Mouse (Mus musculus) spleen, adult 2 months (tissue): ENCODE data around the gene Tmem189. TPM values are rescaled to one million over a fixed set of nuclear protein-coding genes. Genes with fewer than 3 reads are reported as not detected.
"Not testable (repeated sequence)": the region's sequence is repeated elsewhere in the genome, so short reads cannot be mapped to it uniquely, and the experiment has no call there.

Experiments
- DNase-seq, 2 experiments: peaks; one replicate each; pipeline versions ENCODE4 v3.0.0 to v3.0.0-alpha.2; 2012 to 2021; ENCODE audit warnings: low spot score in 2 of 2, low read depth in 1 of 2
- H3K27ac ChIP-seq: fragments of 200-500 bp; 2 replicates; pipeline ENCODE4 v1.5.1; 2012; ENCODE audit warnings: low read length, inconsistent platforms; ENCODE audit not compliant: insufficient read depth
- H3K27me3 ChIP-seq: fragments of 200-500 bp; 2 replicates; pipeline ENCODE4 v1.6.1; 2012; ENCODE audit warnings: mild to moderate bottlenecking, moderate library complexity, low read length, inconsistent platforms; ENCODE audit not compliant: control insufficient read depth, insufficient read depth
- H3K36me3 ChIP-seq: fragments of 200-500 bp; 2 replicates; pipeline ENCODE4 v1.6.1; 2012; ENCODE audit warnings: mild to moderate bottlenecking, low read length, inconsistent platforms; ENCODE audit not compliant: control insufficient read depth, insufficient read depth
- H3K4me1 ChIP-seq: fragments of 200-500 bp; 2 replicates; pipeline ENCODE4 v1.6.1; 2011; ENCODE audit warnings: inconsistent platforms; ENCODE audit not compliant: control insufficient read depth, insufficient read depth, insufficient read length
- H3K4me3 ChIP-seq: fragments of 200-500 bp; 2 replicates; pipeline ENCODE4 v1.5.1; 2011; ENCODE audit warnings: mild to moderate bottlenecking, inconsistent platforms; ENCODE audit not compliant: insufficient read depth, insufficient read length; ENCODE audit errors: extremely low read depth
- CTCF ChIP-seq: fragments of 200-500 bp; IDR thresholded peaks from 2 replicates; pipeline ENCODE4 v1.5.1; 2011; ENCODE audit warnings: mild to moderate bottlenecking, inconsistent platforms; ENCODE audit not compliant: insufficient read depth, insufficient read length, insufficient replicate concordance; ENCODE audit errors: extremely low read depth
- POLR2A ChIP-seq: fragments of 200-500 bp; IDR thresholded peaks from 2 replicates; pipeline ENCODE4 v1.6.1; 2011; ENCODE audit warnings: low read depth, low read length, inconsistent platforms
- WGBS: fragments of 180-500 bp; shearing (Covaris S2); methylation state at CpG from one replicate; pipeline ENCODE4 v1.1.7; 2018; 5-methylcytosine and 5-hydroxymethylcytosine counted together
- polyA plus RNA-seq: library from polyadenylated mRNA; depleted of rRNA; stranded (reverse); fragments of >200 nt; gene quantifications from 2 replicates; pipeline ENCODE4 v1.2.3, GENCODE M21; 2012

The Tmem189 gene
- polyA plus RNA-seq, 1 experiment, result 90.7 TPM

DNA sequence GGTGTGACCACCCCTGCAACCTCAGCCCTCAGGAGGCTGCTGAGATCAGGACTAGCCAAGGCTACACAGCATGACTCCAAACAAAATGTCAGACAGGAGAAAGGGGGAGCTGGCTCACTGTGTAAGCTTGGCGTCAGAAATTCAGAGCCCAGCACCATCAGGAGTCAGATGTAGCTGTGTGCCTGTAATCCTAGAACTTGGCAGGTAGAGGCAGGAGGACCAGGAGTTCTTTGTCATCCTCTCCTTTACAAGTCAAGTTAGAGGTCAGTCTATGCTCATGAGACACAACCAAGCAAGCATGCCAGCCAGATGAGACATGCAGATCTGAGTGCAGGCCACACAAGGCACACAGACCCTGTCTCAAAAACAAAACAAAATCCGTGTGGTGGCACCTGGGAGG is 64.0 kb downstream of the Tmem189 start:
- no peak for DNase-seq
- Histone ChIP-seq H3K4me1 (peaks cover 31% of the 10 kb centered on the region; the same call in 1 of the 2 replicates), H3K27me3 (no peaks in the 10 kb centered on the region), H3K36me3 (no peaks in the 10 kb centered on the region), H3K27ac (no peak overlapping the region), H3K4me3 (no peak overlapping the region)
- 77% methylated on average over 2 of the region's 2 CpGs for WGBS
- TF ChIP-seq POLR2A (no peak), CTCF (no peak)

- Histone ChIP-seq H3K27ac (no peak overlapping the region), H3K27me3 (no peaks in the 10 kb centered on the region), H3K4me1 (peaks cover 22% of the 10 kb centered on the region; the same call in 1 of the 2 replicates), H3K36me3 (no peaks in the 10 kb centered on the region), H3K4me3 (no peak overlapping the region)
- no peak for DNase-seq
- TF ChIP-seq CTCF (no peak), POLR2A (no peak)
- WGBS, result 93% methylated on average over 6 of the region's 6 CpGs
Observed at GRCm38 (mm10) chr2:167624368-167625075, 65.1 kb downstream of the Tmem189 start.

GRCm38 (mm10) chr2:167622965-167623364 is 66.7 kb downstream of the Tmem189 start:
- TF ChIP-seq POLR2A (no peak), CTCF (no peak)
- 43% methylated on average over 5 of the region's 5 CpGs for WGBS
- DNase-seq, result no peak
- Histone ChIP-seq H3K27me3 (no peaks in the 10 kb centered on the region), H3K4me3 (no peak overlapping the region), H3K27ac (peak overlapping the region; percentile 44; the same call in 1 of the 2 replicates), H3K36me3 (0 out of 2 replicates have a peak, but pooled peaks cover under 1% of the 10 kb centered on the region), H3K4me1 (peaks cover 22% of the 10 kb centered on the region; the same call in 1 of the 2 replicates)

GRCm38 (mm10) chr2:167622352-167622751 is 67.3 kb downstream of the Tmem189 start:
- H3K27me3 ChIP-seq, result no peaks in the 10 kb centered on the region
- WGBS, result 87% methylated on average over 13 of the region's 13 CpGs
- H3K4me1 ChIP-seq, result peaks cover 22% of the 10 kb centered on the region; the same call in 1 of the 2 replicates
- TF ChIP-seq CTCF, result no peak
- no peak for TF ChIP-seq POLR2A
- no peak for DNase-seq
- H3K4me3 ChIP-seq, result no peak overlapping the region
- H3K27ac ChIP-seq, result no peak overlapping the region
- H3K36me3 ChIP-seq, result peaks cover 5% of the 10 kb centered on the region

DNA sequence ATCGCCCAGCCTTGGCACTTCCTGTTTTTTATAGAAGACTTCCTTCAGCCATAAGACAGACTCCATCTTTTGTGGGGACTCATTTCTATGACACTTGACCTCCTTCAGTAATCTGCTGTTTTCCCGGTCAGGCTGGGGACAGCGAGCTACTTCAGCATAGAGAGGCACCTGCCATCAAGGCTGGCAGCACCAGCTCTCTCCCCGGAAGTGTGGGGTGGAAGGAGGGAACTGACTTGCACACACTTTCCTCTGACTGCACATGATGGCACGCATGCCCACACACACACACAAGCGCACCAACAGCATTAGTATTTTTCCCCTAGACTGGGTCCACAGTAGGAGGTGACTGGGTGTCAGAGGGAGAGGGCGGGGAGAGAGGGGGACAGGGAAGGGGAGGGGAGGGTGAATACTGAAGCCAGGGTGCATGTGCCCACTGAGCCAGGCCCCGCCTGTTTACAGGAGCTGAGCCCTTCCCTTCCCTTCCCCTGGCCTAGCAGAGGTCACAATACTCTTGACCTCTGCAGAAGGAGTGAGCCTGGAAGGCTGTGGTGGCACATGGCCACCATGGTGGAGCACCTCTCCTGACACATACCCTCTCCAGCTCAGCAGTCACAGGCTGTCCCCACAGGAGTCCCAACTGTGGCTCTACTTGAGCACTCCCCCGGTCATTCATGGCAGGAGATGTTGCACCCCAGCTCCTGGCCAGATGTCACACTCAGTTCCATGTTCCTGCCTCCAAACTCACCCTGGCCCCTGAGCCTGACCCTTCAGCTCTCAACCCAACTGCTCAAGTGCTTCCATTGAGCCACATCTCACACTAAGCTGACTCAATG is 68.2 kb downstream of the Tmem189 start:
- peak overlapping the region; percentile 60 for H3K27ac ChIP-seq
- H3K4me1 ChIP-seq, result peaks cover 22% of the 10 kb centered on the region; the same call in 1 of the 2 replicates
- H3K27me3 ChIP-seq, result no peaks in the 10 kb centered on the region
- no peak for TF ChIP-seq CTCF
- TF ChIP-seq POLR2A, result no peak
- peak in 1 of 2 experiments; percentile 19 for DNase-seq
- H3K4me3 ChIP-seq, result no peak overlapping the region
- 58% methylated on average over 9 of the region's 9 CpGs for WGBS
- H3K36me3 ChIP-seq, result peaks cover 12% of the 10 kb centered on the region

DNA sequence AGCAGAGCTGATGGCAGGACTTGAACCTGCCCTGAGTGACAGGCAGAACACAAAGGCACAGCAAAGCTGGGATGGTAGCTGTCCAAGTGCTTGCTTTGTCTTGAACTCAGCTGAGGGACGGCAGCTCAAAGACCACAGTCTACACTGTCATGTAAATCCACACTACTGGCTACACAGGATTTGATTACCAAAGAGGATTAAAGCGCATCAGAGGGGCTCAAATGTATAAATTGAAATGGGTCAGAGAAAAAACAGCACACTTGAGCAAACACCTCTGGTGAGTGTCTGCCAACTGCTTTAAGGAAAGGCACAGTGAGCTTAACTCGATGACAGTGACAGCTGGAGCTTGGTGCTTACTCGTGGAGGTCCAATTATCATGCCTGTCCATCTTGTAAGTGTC is 72.2 kb downstream of the Tmem189 start:
- H3K27ac ChIP-seq, result no peak overlapping the region
- H3K27me3 ChIP-seq, result no peaks in the 10 kb centered on the region
- H3K4me3 ChIP-seq, result no peak overlapping the region
- H3K36me3 ChIP-seq, result peaks cover 19% of the 10 kb centered on the region
- TF ChIP-seq POLR2A, result no peak
- no peak for TF ChIP-seq CTCF
- DNase-seq, result no peak
- 90% methylated on average over 4 of the region's 4 CpGs for WGBS
- H3K4me1 ChIP-seq, result peaks cover 18% of the 10 kb centered on the region; the same call in 1 of the 2 replicates

- 81% methylated on average over 3 of the region's 3 CpGs for WGBS
Observed at GRCm38 (mm10) chr2:167617034-167617433, 72.6 kb downstream of the Tmem189 start.

DNA sequence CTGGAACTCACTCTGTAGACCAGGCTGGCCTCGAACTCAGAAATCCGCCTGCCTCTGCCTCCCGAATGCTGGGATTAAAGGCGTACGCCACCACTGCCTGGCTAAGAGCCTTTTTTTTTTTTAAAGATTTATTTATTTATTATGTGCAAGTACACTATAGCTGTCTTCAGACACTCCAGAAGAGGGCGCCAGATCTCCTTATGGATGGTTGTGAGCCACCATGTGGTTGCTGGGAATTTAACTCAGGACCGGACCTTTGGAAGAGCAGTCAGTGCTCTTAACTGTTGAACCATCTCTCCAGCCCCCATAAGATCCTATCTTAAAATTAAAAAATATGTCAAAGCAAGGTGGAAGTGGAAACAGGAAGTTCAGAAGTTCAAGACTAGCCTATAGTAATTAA is 76.3 kb downstream of the Tmem189 start:
- not testable (repeated sequence) for H3K4me1 ChIP-seq, DNase-seq, H3K4me3 ChIP-seq, H3K27me3 ChIP-seq, H3K27ac ChIP-seq
- 98% methylated on average over 7 of the region's 7 CpGs for WGBS
- H3K36me3 ChIP-seq, result peaks cover 33% of the 10 kb centered on the region

More at GRCm38 (mm10) chr2:167617034-167617433, 72.6 kb downstream of the Tmem189 start:
- Histone ChIP-seq H3K27ac (no peak overlapping the region), H3K36me3 (peaks cover 22% of the 10 kb centered on the region), H3K4me1 (peaks cover 15% of the 10 kb centered on the region; the same call in 1 of the 2 replicates), H3K27me3 (no peaks in the 10 kb centered on the region), H3K4me3 (no peak overlapping the region)
- DNase-seq, result no peak
- TF ChIP-seq CTCF, result no peak
- TF ChIP-seq POLR2A, result no peak
